Mouse (Mus musculus): ENCODE data around the gene Hoxa13.
A peak's percentile ranks its signal among the peaks of the same experiment; 100 is the strongest.

The Hoxa13 gene

GRCm38 (mm10) chr6:52270494-52271480 is 10.1 kb upstream of the Hoxa13 start:
- peak; percentile 72 for DNase-seq (ENCODE audit: low read depth)

- no peak for DNase-seq (ENCODE audit: low read depth)
Measured at GRCm38 (mm10) chr6:52268756-52269155, 8.1 kb upstream of the Hoxa13 start.

- DNase-seq (ENCODE audit: low read depth) = no peak
Measured at GRCm38 (mm10) chr6:52268341-52268740, 7.7 kb upstream of the Hoxa13 start.

- no peak for DNase-seq (ENCODE audit: low read depth)
Measured at GRCm38 (mm10) chr6:52267691-52268090, 7.0 kb upstream of the Hoxa13 start.

- no peak for DNase-seq (ENCODE audit: low read depth)
Measured at GRCm38 (mm10) chr6:52267221-52267620, 6.5 kb upstream of the Hoxa13 start.

- DNase-seq (ENCODE audit: low read depth) = no peak
Measured at GRCm38 (mm10) chr6:52266666-52266985, 5.9 kb upstream of the Hoxa13 start.

GRCm38 (mm10) chr6:52265913-52266665 is 5.4 kb upstream of the Hoxa13 start:
- DNase-seq (ENCODE audit: low read depth) = no peak

- no peak for DNase-seq (ENCODE audit: low read depth)
Measured at GRCm38 (mm10) chr6:52265306-52265912, 4.7 kb upstream of the Hoxa13 start.

GRCm38 (mm10) chr6:52264106-52264790 is 3.6 kb upstream of the Hoxa13 start:
- DNase-seq (ENCODE audit: low read depth) = no peak

GRCm38 (mm10) chr6:52263321-52263585 is 2.6 kb upstream of the Hoxa13 start:
- no peak for DNase-seq (ENCODE audit: low read depth)

GRCm38 (mm10) chr6:52262463-52263320 is 2.0 kb upstream of the Hoxa13 start:
- DNase-seq (ENCODE audit: low read depth) = no peak

GRCm38 (mm10) chr6:52261751-52262462 is 1.2 kb upstream of the Hoxa13 start:
- DNase-seq (ENCODE audit: low read depth) = peak; percentile 20

GRCm38 (mm10) chr6:52259811-52260261 is 844 bp downstream of the Hoxa13 start:
- peak; percentile 36 for DNase-seq (ENCODE audit: low read depth)

GRCm38 (mm10) chr6:52259081-52259790 is 1.4 kb downstream of the Hoxa13 start:
- peak; percentile 38 for DNase-seq (ENCODE audit: low read depth)

GRCm38 (mm10) chr6:52256956-52257355 is 3.7 kb downstream of the Hoxa13 start:
- peak; percentile 89 for DNase-seq (ENCODE audit: low read depth)

GRCm38 (mm10) chr6:52253511-52254500 is 6.9 kb downstream of the Hoxa13 start:
- peak; percentile 46 for DNase-seq (ENCODE audit: low read depth)

- no peak for DNase-seq (ENCODE audit: low read depth)
Measured at GRCm38 (mm10) chr6:52252775-52253376, 7.8 kb downstream of the Hoxa13 start.
